Mouse (Mus musculus) stomach, embryonic 16.5 days (tissue): ENCODE measurements around the gene Camk2d. TPM values are rescaled to one million over a fixed set of nuclear protein-coding genes. Genes with fewer than 3 reads are reported as not detected.

ENCODE experiments used
- ATAC-seq: fragments of 200-750 bp; cut with Nextera tagmentation; 2 replicates; pipeline ENCODE4 v1.8.0; 2017; ENCODE audit warnings: moderate number of reproducible peaks, moderate TSS enrichment; ENCODE audit not compliant: insufficient read depth, low FRiP score
- H3K27ac ChIP-seq: fragments of 300-500 bp; sonication (generic); 2 replicates; pipeline ENCODE4 v1.5.1; 2014; ENCODE audit warnings: low read length
- H3K27me3 ChIP-seq: fragments of 300-500 bp; sonication (generic); 2 replicates; pipeline ENCODE4 v1.6.1; 2014; ENCODE audit warnings: low read length, control low read depth, mixed read lengths; ENCODE audit not compliant: control insufficient read depth, insufficient read depth
- H3K36me3 ChIP-seq: fragments of 300-500 bp; sonication (generic); 2 replicates; pipeline ENCODE4 v1.6.1; 2014; ENCODE audit warnings: low read length; ENCODE audit not compliant: control insufficient read depth, insufficient read depth
- H3K4me1 ChIP-seq: fragments of 300-500 bp; sonication (generic); 2 replicates; pipeline ENCODE4 v1.6.1; 2014; ENCODE audit warnings: low read length, control low read depth, mixed read lengths; ENCODE audit not compliant: control insufficient read depth, insufficient read depth
- H3K4me2 ChIP-seq: fragments of 300-500 bp; sonication (generic); 2 replicates; pipeline ENCODE4 v1.6.1; 2014; ENCODE audit warnings: low read depth, low read length, mixed read lengths
- H3K4me3 ChIP-seq: fragments of 300-500 bp; sonication (generic); replicated peaks from 2 replicates; pipeline ENCODE4 v1.5.1; 2014; ENCODE audit warnings: mild to moderate bottlenecking, low read length
- H3K9ac ChIP-seq: fragments of 300-500 bp; sonication (generic); 2 replicates; pipeline ENCODE4 v1.6.1; 2014; ENCODE audit warnings: low read length
- H3K9me3 ChIP-seq: fragments of 300-500 bp; sonication (generic); replicated peaks from 2 replicates; pipeline ENCODE4 v1.6.1; 2016; ENCODE audit warnings: low read length, control low read depth; ENCODE audit not compliant: control insufficient read depth
- WGBS: fragments of 180-500 bp; shearing (Covaris S2); extraction: QIAGEN DNeasy Blood & Tissue Kit; methylation state at CpG from one replicate; pipeline ENCODE4 v1.1.7; 2014; 5-methylcytosine and 5-hydroxymethylcytosine counted together
- polyA plus RNA-seq: library from polyadenylated mRNA; unstranded; fragments of >200 nt; fragmentation: Nextera tagmentation; extraction: Ambion mirVana; gene quantifications from 2 replicates; pipeline ENCODE4 v1.2.1, GENCODE M21; 2015

The Camk2d gene
- polyA plus RNA-seq, 1 experiment from 2014 or later = 36.8 TPM

DNA sequence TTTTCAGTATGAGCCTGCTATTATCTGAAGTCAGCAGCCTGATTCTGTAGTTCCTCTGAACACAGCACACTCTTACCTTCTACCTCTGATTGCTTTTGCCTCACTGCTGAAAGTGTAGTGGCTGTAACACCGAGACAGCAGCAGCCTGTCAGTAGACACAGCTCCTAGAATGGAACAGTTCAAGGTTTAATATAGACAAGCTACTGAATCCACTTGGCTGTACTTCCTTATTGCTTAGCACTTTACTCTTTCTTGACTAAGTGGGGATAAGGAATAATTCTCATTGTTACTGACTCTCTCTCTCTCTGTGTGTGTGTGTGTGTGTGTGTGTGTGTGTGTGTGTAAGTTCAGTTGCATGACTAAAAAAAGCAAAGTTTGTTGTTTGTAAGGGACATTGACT, 42.2 kb downstream of the Camk2d start:
- H3K9me3 ChIP-seq = no peaks in the 10 kb centered on the region
- ATAC-seq = no peak
- no peak overlapping the region for H3K27ac ChIP-seq
- no peak overlapping the region for H3K9ac ChIP-seq
- H3K4me3 ChIP-seq = no peak overlapping the region
- H3K27me3 ChIP-seq = no peaks in the 10 kb centered on the region
- H3K4me1 ChIP-seq = peaks cover 24% of the 10 kb centered on the region
- no peak overlapping the region for H3K4me2 ChIP-seq
- whole genome bisulfite sequencing = 49% methylated on average over 1 of the region's 1 CpGs
- no peaks in the 10 kb centered on the region for H3K36me3 ChIP-seq

DNA sequence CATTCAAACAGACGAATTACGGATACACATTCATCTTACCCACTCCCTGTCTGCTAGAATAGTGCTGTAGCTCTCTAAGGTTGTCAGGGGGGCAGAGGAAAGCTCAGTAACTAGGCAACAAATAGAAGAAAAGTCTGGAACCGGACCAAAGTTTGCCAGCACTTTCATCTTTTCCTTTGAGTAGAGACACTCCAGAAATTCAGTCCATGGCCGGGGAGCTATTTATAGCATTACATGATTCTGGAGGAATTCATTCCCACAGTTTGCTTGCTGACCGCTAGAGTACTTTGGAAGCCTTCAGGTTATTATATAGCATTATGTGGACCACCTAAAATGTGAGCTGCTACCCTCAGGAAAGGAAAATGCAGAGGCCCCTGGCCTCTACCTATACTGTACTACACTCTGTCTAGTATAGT, 43.0 kb downstream of the Camk2d start:
- Histone ChIP-seq H3K4me2 (no peak overlapping the region), H3K4me3 (no peak overlapping the region), H3K27ac (peak overlapping the region; percentile 28), H3K36me3 (no peaks in the 10 kb centered on the region), H3K4me1 (peaks cover 31% of the 10 kb centered on the region), H3K9ac (no peak overlapping the region), H3K9me3 (no peaks in the 10 kb centered on the region), H3K27me3 (no peaks in the 10 kb centered on the region)
- peak; percentile 47; the same call in 1 of the 2 replicates for ATAC-seq
- 34% methylated on average over 5 of the region's 5 CpGs for WGBS

DNA sequence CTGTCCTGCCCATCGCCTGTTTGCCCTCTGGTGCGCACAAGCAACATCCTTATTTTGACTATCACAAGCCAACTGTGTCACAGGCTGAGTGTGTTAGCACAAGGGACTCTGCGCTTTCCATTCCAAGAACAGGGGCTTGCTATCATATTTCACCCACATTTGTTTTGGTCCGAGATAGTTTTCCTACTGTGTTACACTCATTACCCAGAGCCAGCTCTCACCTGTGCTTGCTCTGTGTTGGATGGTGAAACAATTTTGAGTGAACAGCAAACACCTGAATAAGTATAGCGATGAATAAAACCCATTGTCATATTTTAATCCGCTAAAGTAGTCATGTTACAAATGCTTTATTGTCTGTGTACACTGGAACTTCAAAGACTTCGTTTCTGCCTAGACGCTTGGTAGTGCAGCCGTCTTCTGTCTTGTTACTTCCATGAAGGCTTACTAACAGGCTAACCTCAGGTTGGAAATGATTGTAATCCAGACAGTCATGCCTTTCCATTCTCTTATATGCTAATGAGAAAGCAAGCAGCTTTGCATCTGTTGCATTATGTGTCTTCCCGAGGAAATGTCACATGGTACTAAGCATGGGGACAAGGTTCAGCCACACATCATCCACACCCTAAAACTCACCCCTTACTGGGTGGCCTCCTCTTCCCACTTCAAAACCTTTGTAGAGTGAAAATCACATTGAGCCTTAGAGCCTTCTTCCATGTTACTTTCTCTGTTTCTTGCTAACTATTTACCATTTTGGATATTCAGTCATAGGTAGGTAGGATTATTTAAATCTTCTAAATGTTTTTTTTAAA, 44.5 kb downstream of the Camk2d start:
- 71% methylated on average over 10 of the region's 10 CpGs for WGBS
- no peak for ATAC-seq
- Histone ChIP-seq H3K4me2 (no peak overlapping the region), H3K27ac (no peak overlapping the region), H3K9ac (no peak overlapping the region), H3K36me3 (no peaks in the 10 kb centered on the region), H3K9me3 (no peaks in the 10 kb centered on the region), H3K27me3 (no peaks in the 10 kb centered on the region), H3K4me3 (no peak overlapping the region), H3K4me1 (peaks cover 31% of the 10 kb centered on the region)

DNA sequence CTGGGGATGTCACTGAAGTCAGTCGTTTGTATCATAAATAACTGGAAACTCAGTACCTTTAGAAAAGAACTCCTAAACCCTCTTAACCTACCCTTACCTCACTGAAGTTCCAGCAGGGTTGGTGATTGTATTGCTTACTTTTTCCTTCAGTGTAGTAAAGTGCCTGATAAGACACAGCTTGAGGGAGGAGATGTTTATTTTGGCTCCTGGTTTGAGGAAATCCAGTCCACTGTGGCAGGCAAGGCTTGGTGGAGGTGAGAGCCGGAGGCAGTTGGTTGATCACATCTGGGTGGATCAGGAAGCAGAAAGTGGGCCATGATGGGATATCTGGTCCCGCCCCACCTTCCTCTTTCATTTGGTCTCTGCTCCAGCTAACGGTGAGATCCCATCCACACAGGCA, 45.3 kb downstream of the Camk2d start:
- Histone ChIP-seq H3K4me3 (no peak overlapping the region), H3K4me1 (peaks cover 31% of the 10 kb centered on the region), H3K36me3 (no peaks in the 10 kb centered on the region), H3K9me3 (no peaks in the 10 kb centered on the region), H3K27ac (no peak overlapping the region), H3K27me3 (no peaks in the 10 kb centered on the region), H3K4me2 (no peak overlapping the region), H3K9ac (no peak overlapping the region)
- peak; percentile 6; the same call in 1 of the 2 replicates for ATAC-seq
- WGBS = 56% methylated on average over 4 of the region's 4 CpGs

DNA sequence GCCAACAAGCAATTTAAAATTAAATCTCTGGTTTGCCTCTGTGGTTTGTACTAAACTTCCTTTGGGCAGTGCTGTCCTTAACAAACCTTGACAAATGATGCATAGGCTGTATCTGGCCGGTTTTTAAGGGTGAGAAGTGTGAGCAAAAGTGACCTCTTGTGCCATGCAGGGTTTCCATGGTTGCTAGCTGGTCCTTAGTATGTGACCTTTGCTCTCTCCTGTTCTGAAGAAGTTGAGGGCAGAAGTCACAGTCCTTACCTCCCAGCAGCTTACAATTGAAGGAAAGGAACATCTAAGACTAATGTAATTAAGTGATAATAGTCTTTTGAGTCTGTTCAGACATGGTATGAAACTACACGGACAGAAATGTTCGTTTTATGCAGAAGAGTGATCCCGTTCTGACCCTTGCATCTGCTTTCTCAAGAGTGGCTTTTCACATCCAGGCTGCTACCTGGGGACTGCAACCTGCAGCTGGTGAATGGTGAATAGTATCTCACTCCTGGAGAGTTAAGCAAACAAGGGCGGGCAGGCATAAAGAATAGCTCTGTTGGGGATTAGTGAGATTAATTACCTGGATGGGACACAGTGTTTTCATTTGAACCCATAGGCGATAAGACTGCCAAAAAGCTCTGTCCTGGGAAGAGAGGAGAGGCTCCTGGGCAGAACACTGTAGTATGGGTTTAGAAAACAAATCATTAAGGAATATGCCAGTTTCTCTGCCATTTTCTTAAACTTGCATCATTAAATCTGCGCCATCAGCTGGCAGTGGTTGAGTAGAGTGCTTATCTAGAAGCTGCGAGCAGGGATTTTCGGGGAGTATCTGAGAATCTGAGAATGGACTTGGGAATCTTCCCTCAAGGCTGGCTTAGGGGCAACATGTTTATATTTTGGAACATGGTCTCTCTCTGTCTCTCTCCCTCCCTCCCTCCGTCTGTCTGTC, 47.2 kb downstream of the Camk2d start:
- no peaks in the 10 kb centered on the region for H3K9me3 ChIP-seq
- no peaks in the 10 kb centered on the region for H3K36me3 ChIP-seq
- peak overlapping the region; percentile 22 for H3K4me2 ChIP-seq
- no peaks in the 10 kb centered on the region for H3K27me3 ChIP-seq
- H3K4me1 ChIP-seq = peaks cover 31% of the 10 kb centered on the region
- H3K4me3 ChIP-seq = no peak overlapping the region
- no peak overlapping the region for H3K9ac ChIP-seq
- 20% methylated on average over 10 of the region's 10 CpGs for WGBS
- peak; percentile 57; the same call in 1 of the 2 replicates for ATAC-seq
- peak overlapping the region; percentile 46; the same call in 1 of the 2 replicates for H3K27ac ChIP-seq

DNA sequence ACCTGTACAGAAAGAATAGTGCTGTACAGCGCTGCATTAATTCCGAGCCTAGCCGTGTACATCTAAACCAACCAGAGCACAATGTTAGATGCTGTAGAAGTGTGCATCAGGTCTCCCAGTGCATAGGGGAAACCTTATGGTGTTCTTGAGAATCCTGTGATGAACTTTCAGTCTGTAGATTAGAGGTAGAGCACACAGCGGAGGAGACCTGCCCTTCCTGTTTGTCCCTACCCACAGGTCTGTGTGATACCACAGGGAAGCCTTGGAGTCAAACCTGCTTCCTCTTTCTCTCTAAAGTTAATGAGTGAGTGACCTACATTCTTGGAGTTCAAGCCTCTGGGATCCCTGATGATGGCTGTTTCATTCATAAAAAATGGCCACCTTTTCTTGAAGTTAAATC, 54.2 kb downstream of the Camk2d start:
- Histone ChIP-seq H3K36me3 (no peaks in the 10 kb centered on the region), H3K27ac (no peak overlapping the region), H3K4me3 (no peak overlapping the region), H3K4me2 (no peak overlapping the region), H3K4me1 (no peaks in the 10 kb centered on the region), H3K27me3 (no peaks in the 10 kb centered on the region), H3K9me3 (no peaks in the 10 kb centered on the region), H3K9ac (no peak overlapping the region)
- no peak for ATAC-seq
- WGBS = 89% methylated on average over 4 of the region's 4 CpGs

DNA sequence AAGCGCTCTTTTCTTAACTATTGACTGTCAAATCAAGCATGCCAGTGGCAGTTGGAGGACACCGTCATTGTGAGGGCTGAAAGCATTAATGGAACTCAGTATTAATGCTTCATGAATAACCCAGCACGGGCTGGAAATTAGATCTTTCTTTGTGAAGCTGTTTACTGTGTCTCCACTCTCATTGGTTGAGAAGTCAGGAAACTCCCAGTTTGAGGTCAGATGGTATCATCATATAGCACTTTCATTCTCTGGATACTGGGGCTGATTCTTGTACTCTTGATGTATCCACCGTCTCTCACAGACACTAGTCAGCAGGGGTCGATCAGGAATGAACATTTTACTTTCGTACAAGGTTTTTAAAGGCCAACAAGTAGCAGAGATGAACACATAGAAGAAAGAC, 54.6 kb downstream of the Camk2d start:
- H3K9me3 ChIP-seq = no peaks in the 10 kb centered on the region
- H3K4me1 ChIP-seq = no peaks in the 10 kb centered on the region
- no peaks in the 10 kb centered on the region for H3K27me3 ChIP-seq
- no peak for ATAC-seq
- H3K36me3 ChIP-seq = no peaks in the 10 kb centered on the region
- 75% methylated on average over 6 of the region's 6 CpGs for WGBS
- H3K9ac ChIP-seq = no peak overlapping the region
- H3K4me2 ChIP-seq = no peak overlapping the region
- no peak overlapping the region for H3K27ac ChIP-seq
- no peak overlapping the region for H3K4me3 ChIP-seq

DNA sequence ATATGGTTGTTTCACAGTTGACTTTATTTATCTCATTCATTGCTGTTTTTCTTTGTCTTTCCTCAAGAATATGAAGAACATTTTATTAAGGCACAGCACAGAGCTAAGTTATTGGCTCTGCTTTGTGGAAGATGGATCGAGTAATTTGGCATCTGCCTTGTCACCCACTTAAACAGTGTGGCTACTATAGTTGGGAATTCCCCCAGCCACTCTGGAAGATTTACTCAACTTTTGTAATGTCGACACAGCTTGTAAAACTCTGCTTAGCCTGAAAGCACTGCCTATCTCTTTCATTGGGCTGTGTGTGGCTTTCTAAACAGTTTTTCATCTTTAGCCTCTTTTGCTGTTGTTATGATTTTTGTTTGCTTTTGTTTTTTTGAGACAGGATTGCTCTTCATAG, 56.3 kb downstream of the Camk2d start:
- H3K27me3 ChIP-seq = no peaks in the 10 kb centered on the region
- WGBS = 60% methylated on average over 2 of the region's 2 CpGs
- no peak for ATAC-seq
- no peak overlapping the region for H3K9ac ChIP-seq
- H3K4me1 ChIP-seq = no peaks in the 10 kb centered on the region
- H3K4me3 ChIP-seq = no peak overlapping the region
- no peak overlapping the region for H3K27ac ChIP-seq
- H3K4me2 ChIP-seq = no peak overlapping the region
- no peaks in the 10 kb centered on the region for H3K9me3 ChIP-seq
- H3K36me3 ChIP-seq = no peaks in the 10 kb centered on the region

DNA sequence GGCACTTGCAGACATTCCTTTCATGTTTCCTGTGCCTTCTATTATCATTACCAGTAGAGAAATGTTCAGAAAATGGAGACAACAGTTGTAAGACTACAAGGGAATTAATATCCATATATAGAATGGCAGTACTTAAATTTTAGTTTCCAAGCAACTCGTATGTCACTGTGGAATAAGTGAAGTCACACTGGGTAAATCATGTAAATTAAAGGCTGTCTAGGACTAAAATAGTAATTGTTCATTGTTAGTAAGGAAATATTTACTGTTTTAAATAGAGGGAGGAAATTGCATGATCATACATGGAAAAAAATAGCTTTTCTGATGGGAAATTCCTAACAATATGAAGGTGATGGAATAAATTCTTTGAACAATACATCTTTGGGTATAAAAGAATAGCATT, 57.0 kb downstream of the Camk2d start:
- Histone ChIP-seq H3K4me2 (no peak overlapping the region), H3K9me3 (no peaks in the 10 kb centered on the region), H3K27ac (no peak overlapping the region), H3K9ac (no peak overlapping the region), H3K27me3 (no peaks in the 10 kb centered on the region), H3K4me1 (no peaks in the 10 kb centered on the region), H3K4me3 (no peak overlapping the region), H3K36me3 (no peaks in the 10 kb centered on the region)
- ATAC-seq = no peak
- 81% methylated on average over 1 of the region's 1 CpGs for WGBS
